Mouse (Mus musculus): ENCODE measurements around the gene Sart3. TPM values are rescaled to one million over a fixed set of nuclear protein-coding genes. Genes with fewer than 3 reads are reported as not detected.
"Not testable (repeated sequence)": the region's sequence is repeated elsewhere in the genome, so short reads cannot be mapped to it uniquely, and the experiment has no call there.

Sart3 gene
- total RNA-seq, 2 experiments from 2014 or later, result 29.2 to 38.5 TPM

DNA sequence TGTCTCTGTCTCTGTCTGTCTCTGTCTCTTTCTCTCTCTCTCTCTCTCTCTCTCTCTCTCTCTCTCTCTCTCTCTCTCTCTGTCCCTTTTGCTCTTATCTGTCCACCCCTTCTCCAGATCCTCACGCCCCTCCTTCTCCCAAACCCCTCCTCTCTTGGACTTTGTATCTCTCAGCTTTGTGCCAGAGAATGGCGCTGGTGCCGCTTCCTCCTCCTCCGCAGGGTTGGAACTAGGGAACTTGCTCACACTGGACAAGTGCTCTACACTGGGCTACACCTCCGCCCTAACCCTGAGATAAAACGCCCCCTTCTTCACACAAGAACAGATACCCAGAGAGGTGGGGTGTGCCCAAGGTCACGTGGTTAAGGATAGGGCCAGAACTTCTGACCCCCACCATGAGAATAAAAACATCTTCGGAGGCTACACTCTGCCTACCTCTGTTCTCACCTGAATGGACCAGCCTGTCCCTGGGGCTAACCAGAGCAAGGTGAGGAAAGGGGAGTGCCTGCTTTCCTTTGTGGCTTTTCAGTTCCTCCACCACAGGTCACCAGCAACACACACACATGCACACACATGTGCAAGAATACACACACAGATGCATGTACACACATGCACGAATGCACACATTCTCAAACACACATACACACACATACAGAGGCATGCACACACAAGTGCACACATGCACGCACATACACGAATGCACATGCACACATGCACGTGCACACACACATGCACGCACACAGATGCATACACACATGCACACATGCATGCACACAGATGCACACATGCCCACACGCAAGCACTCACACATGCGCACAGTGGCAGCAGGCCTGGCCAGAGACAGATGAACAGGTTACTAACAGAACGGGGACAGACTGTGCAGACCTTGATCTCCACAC lies 19.1 kb upstream of the Sart3 start:
- no peak for ATAC-seq (replicated peaks; ENCODE audit: poor library complexity, severe bottlenecking)

DNA sequence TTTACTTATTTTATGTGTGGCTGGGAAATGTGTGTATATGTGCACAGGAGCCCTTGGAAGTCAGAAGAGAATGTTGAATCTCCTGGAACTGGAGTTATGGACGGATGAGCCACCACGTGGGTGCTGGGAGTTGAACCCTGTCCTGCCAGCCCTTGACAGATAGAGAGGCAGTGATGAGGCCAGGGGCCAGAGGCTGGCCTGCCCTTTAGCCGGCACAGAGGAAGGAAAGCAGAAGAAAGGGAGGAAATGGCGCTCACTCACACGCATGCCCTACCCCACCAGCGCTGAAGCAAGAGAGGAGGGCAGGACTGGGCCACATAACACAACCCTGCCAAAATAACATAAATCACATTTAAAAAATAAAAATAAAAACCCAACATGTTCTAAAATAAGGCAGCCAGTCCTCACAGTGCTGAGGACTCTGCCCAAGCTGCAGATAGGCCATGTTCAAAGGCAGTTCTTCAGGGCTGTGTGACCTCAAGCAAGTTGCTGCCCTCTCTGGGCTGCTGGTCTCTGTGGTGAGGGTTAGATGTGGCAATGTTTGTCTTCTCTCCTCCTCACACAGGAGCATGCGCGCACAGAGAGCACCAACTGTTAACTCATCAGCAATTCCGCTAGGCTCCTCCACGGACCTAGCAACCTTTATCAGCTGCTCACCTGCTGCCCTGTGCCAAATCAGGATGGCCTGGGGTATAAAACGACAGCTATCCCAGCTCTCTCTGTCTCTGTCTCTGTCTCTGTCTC lies 18.3 kb upstream of the Sart3 start:
- peak; percentile 46 for ATAC-seq (replicated peaks; ENCODE audit: poor library complexity, severe bottlenecking)

DNA sequence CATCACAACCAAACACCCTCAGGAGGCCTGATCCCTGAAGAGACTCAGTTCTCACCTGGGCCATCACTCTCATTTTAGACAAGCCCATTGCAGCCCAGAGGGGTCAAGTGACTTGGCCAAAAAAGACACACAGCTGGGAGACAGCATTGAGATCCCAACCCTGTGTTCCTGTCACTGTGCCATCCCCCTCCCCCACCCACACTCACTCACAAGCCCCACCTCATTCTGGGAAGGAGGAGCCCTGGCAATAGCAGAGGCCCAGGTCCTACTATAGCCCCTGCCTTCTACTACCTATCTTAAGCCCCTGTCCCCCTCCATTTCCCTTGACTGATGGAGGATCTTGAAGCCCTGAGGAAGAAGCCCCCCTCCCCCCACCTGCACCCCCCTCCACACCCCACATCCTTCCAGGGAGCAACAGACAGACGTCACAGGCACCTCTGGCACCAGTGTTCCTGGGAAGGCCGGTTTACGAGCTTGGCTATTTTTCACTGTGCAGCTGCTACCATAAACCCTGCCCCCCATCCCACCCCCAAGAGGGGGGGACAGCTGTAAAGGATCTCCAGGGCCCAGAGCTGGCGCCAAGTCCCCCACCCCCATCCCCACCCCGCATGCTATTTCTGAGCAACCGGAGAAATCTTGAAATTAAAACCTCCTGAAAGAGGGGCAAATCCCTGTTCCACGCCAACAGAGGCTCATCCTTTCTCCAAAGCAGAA lies 16.9 kb upstream of the Sart3 start:
- ATAC-seq (replicated peaks; ENCODE audit: poor library complexity, severe bottlenecking), result no peak

DNA sequence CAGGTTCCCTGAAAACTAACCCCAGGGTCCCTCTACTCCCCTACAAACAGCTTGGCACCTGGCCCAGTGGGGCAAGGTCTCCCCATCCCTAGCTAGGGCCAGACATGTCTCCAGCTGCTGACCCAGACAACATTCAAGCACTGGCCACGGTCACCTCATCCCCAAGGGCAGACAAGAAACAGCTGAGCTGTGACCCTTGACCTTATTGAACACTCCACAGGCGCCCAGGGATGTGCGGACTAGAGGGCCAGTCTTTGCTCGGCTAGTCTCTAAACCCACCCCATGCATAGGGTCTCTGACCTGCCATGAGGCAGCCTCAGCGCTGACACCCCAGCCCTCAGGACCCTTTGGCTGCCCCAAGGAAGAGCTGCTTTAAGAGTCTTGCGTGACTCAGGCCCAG lies 16.3 kb upstream of the Sart3 start:
- ATAC-seq (replicated peaks; ENCODE audit: poor library complexity, severe bottlenecking), result no peak

DNA sequence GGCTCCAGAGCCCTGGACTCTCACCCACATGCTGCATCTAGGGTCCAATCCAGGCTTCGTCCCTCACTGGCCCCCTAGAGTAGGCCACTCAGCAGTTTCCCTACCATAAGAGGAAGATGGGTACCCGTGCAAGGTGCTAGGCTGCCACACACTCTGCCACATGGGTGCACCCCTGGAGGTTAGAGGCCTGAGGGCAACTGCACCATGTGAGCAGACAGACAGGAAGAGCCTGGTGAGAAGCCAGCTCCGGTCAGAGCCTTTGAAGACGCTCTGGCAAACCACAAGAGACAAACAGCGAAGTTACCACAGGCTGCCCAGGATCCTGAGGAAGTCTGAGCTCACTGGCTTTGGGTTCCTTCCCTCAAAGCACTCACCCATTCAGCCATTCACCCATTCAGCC lies 14.7 kb upstream of the Sart3 start:
- ATAC-seq (replicated peaks; ENCODE audit: poor library complexity, severe bottlenecking), result peak; percentile 90

DNA sequence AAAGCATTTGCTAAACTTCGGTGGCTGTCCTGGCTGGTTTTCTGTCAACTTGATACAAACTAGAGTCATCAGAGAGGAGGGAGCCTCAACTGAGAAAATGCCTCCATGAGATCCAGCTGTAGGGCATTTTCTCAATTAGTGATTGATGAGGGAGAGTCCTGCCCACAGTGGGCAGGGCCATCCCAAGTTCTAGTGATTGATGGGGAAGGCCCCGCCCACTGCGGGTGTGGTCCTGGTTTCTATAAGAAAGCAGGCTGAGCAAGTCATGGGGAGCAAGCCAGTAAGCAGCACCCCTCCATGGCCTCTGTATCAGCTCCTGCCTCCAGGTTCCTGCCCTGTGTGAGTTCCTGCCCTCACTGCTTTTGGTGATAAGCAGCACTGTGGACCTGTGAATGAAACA lies 11.8 kb upstream of the Sart3 start:
- not testable (repeated sequence) for ATAC-seq (replicated peaks; ENCODE audit: poor library complexity, severe bottlenecking)

DNA sequence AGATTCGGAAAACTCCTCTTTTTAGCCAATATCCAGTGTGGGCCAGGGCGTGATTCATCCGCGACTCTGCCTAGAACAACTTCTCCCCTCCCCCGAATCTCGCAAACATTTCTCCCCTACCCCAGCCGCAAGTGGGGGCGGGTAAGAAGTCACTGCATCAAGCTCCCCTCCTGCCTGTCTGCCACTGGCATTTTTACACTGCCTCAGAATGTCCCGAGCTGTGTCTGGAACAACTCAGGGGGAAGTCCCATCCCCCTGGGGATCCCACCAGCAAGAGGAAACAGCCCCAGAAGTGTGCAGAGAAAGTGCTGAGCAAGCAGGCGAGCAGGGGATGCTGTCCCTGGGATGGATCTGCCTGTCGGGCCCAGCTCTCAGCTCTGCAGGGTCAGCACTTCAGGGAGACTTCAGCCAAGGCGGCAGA lies 11.3 kb upstream of the Sart3 start:
- ATAC-seq (replicated peaks; ENCODE audit: poor library complexity, severe bottlenecking), result no peak

DNA sequence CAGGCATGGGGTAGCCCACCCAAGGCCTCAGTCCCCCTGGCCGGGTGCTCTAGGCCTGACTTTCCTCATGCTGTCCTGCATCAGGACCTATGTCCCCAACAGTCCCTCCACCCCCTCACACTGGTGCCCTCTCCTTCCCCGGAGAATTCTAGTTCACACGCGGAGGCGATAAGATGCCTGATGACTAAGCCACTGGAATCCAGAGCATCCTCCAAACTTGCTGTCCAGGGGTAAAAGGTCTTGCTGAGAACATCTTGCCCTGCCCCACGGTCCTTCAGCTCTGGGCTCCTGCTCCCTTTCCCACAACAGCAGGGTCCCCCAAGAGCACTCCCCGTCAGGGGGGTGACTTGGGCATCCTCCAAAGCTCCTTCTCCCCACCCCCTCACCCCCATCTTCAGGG lies 10.3 kb upstream of the Sart3 start:
- no peak for ATAC-seq (replicated peaks; ENCODE audit: poor library complexity, severe bottlenecking)

DNA sequence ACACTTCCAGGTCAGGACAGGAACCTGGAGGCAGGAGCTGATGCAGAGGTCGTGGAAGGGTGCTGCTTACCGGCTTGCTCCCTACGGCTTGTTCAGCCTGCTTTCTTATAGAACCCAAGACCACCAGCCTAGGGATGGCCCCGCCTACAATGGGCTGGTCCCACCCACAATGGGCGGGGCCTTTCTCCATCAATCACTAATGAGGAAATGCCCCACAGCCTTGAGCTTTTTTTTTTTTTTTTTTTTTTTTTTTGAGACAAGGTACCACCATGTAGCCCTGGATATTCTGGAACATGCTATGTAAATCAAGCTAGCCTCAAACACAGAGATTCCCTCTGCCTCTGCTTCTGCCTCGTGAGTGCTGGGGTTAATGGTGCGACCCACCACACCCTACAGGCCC lies 9.6 kb upstream of the Sart3 start:
- no peak for ATAC-seq (replicated peaks; ENCODE audit: poor library complexity, severe bottlenecking)

DNA sequence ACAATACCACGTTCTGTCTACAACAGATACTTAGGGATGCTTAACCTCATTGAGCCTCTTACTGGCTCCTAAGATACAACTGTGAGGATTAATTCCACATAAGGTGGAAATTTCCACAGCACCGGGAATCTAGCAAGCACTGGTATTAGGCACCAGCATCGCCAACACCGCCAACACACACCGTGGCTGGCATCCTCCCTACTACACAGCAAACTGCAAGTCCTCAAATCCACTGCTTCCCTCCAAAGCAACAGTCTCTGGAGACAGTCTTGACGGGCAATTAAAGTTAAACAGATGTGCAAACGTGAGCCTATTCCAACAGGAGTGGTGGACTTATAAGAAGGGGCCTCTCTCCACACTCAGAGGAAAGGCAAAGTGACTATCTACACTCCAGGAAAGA lies 8.9 kb upstream of the Sart3 start:
- ATAC-seq (replicated peaks; ENCODE audit: poor library complexity, severe bottlenecking), result no peak

DNA sequence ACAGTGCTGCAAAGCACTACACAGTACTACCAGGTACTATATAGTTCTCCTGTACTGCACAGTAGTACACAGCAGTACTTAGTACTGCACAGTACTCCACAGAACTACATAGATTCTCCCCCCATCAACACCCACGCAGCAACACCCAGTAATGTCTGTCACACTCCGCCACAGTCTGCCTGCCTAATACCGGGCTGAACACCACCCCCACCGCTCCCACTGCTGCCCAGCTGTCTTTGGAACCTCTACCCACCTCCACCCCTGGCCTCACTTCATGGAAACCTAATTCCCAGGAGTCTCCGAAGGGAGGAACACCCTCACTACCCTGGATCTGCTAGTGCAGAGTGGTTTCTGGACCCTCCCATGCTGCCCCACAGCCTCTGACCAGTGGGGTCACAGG lies 8.5 kb upstream of the Sart3 start:
- no peak for ATAC-seq (replicated peaks; ENCODE audit: poor library complexity, severe bottlenecking)

DNA sequence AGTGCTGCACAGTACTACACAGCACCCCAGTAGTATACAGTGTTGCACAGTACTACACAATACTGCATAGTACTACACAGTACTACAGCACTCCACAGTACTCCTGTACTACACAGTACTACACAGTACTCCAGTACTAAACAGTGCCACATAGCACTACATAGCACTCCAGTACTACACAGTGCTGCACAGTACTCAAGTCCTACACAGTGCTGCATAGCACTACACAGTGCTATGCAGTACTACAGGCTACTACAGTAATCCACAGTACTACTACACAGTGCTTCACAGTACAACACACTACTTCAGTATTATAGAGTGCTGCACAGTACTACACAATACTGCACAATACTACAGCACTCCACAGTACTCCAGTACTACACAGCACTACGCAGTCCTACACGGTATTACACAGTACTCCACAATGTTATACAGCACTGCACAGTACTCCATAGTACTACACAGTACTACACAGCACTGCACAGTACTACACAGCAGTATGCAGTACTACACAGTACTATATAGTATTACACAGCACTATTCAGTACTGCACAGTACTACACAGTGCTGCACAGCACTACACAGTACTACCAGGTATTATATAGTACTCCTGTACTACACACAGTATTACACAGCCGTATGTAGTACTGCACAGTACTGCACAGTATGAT lies 7.9 kb upstream of the Sart3 start:
- no peak for ATAC-seq (replicated peaks; ENCODE audit: poor library complexity, severe bottlenecking)

DNA sequence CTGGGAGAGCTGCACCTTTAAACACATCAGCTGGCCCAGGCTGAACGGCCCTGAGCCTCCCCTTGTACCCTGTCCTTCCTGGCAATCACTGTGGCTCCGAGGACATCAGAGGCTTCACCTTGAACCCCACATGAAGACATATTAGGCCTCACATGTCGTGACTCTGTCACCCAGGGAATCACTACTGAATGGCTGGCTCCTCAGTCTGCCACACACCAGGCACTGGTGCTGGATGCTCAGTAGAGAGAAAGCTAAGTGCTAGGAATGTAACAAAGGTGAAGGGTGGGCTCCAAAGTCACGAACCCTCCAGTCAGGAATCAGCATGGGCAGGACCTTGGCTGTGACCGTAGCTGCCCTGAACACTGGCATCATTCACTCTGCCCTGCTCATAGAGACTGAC lies 7.3 kb upstream of the Sart3 start:
- no peak for ATAC-seq (replicated peaks; ENCODE audit: poor library complexity, severe bottlenecking)

DNA sequence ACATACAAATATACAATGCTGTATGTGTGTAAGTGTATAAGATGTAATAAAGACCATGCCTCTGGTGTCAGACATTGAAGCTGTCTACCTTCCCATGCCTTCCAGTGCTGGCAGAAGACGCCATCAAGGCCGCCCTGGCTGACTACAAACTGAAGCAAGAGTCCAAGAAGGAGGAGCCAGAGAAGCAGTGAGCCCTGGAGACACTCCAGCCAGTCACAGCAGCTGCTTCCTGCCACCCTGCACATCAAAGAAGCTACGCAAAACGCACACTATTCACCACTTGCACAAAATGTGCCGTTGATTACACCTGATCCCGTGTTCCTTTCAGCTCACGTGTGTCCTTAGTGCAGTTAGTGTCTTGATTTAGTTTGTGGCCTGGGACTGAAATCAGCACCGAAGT lies 5.4 kb upstream of the Sart3 start:
- not testable (repeated sequence) for ATAC-seq (replicated peaks; ENCODE audit: poor library complexity, severe bottlenecking)

DNA sequence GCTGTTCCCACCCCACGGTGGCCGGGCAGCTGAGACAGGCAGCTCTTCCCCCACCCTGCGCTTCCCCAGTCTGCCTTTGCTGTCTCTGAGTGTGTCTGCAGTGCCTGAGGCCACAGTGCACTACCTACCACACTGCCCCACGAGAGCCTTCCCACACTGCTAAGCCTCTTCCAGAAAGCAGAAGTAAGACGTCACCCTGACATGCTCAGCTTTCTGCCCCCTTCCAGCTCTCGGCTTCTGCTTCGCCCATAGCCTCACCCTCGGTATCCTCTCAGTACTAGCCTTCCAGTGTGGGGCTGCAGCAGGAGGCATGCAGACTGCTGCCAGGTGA lies 4.6 kb upstream of the Sart3 start:
- ATAC-seq (replicated peaks; ENCODE audit: poor library complexity, severe bottlenecking), result peak; percentile 64

DNA sequence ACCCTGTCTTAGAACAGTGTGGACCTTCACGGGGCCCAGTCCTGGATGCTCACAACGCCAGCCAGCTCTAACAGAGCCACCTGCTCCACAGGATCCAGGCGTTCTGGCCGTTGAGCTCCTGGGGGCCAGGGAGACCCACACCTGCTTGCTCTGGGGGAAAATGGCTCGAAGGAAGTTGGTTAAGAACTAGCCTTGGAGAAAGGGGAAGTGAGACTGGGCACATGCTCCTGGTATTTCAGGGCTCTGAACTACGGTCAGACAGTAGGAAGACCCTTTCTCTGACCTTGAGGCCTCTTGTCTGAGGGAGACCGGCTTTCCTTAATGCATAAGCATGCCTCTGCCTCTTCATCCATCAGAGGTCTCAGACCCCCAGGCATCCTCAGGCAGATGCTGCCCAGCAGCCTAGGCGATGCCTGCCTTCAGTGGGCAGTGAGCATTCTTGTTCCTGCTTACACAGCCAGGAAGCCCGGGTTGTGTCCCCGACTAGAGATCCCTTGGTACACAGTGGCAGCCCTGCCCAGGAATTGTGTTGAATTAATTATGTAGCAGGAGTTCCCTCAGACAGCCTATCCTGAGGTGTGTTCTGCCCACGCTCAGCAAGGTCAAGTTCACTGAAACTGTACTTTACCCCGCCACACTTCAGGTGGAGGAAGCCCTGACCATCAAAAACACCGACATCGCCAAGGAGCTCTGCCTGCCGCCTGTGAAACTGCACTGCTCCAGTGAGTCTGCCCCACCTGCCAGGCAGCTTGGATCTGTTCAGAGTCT lies 4.0 kb upstream of the Sart3 start:
- peak; percentile 33 for ATAC-seq (replicated peaks; ENCODE audit: poor library complexity, severe bottlenecking)

DNA sequence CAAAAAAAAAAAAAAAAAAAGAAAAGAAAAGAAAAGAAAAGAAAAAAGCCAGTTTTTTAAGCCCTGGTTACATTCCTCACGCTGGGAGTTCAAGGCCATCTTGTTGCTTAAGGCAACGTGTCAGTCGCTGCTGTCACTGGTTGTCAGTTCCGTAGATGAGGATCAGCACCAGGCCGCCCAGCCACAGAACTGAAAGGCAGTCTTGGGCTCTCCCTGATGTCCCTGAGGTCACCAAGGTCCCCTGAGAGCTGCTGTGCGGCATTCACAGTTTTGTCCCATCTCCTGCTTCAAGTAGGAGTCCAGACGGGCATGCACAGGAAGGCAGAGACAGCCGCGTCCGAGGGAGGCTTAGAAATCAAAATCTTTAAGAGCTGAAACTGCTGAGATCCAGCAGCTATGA lies 3.3 kb upstream of the Sart3 start:
- no peak for ATAC-seq (replicated peaks; ENCODE audit: poor library complexity, severe bottlenecking)

DNA sequence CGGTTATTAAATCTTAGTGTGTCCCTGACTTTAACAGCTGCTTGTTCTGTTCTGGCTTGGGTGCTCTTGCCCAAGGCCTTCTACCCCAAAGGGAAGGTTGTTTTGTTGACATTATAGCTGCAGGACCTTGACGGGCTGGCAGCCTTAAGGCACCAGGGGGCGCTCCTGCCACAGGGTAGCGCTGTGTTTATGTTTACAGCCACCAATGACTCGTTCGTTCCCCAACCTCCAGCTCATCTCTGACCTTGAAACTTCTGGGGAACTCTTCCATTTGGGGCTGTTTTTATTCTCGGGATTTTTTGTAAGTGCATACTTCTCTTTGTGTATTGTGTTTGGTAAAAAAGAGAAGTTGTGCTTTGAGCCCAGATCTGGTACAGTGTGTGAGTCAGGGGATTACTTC lies 1.4 kb upstream of the Sart3 start:
- peak; percentile 38 for ATAC-seq (replicated peaks; ENCODE audit: poor library complexity, severe bottlenecking)

DNA sequence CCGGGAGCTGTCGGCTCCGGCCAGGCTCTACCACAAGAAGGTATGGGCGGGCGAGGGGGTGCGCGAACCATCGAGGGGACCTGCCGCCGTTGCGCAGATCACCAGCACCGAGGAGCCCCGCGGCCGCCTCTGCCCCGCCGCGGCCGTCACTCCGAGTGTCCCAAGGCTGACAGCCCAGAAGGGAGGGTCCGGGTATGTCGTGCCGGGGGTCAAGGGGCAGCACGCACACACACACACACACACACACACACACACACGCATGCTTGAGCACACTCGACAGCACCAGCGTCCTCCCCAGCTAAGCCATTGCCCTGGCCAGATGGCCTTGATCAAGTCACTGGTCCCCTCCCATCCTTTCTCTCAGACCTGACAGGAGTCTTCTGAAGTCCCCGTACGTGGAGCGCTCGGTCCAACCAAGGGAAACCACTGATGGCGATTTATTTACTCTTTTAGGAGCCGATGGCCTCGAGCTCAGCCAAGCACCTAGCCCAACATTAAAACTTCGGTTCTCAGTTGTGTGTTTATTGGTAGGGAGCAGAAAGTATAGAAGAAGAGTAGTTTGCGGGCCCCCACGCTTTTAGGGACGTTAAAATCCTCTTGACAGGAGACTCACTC lies 702 bp upstream of the Sart3 start:
- no peak for ATAC-seq (replicated peaks; ENCODE audit: poor library complexity, severe bottlenecking)

Measured in granulocyte monocyte progenitor cell, adult 5-6 weeks (primary cell).